In the genomic region with DNA sequence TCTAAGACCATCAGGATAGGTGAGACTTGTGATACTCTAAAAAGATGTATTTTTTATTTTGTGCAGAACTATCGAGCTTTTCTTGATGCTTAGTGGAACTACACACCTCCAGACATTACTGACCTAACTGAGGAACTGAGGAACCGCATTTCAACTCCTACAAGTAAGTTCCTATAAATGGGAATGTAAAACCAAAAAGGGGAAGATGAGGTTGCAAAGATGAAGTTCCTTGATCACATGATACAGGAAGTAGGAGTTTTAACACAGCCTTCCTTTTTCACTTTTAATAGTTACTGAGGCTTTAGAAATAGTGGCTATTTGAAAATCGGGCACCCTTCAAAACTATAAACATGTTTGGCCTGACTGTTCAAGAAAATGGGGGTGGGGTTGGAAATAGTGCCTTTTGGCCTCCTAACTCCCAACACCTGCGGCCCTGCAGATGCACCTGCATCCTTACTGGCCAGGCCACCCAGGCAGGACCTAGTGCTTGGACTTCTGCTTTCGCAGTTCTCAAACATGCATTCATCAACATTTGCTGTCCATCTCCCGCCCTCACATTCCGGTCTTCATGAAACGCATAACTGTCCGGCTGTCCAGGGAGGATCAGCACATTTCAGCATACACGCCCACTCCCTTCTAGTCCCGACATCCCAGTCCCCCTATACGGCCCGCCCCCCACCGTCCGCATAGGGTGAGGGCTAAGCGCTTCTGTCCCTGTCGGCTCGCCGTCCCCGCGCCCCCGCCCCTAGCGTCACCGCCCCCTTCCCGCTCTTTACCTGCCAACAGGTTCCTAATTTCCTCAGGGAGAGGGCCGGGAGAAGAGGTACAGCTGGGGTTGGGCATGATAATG, we compare ENCODE assay signal across 8 mouse cellular contexts. TPM values are rescaled to one million over a fixed set of nuclear protein-coding genes. Genes with fewer than 3 reads are reported as not detected.
DNase-seq lines count a peak whose midpoint lies in the region; ATAC-seq and TF ChIP-seq lines count a peak whose summit lies in the region.

No protein-coding gene starts in this region.

- DNase-seq in cerebellum, adult 2 months: no peak
- DNase-seq in cerebellum, adult 9-11 months: no peak
- peak; percentile 75 for DNase-seq in 3T3-L1 (ENCODE audit: low read depth, low spot score)
- peak; percentile 58 for DNase-seq in embryonic facial prominence, embryonic 11.5 days (ENCODE audit: low spot score)
- DNase-seq in midbrain, embryonic 11.5 days (ENCODE audit: low spot score, missing footprints): no peak
- DNase-seq in urinary bladder, postnatal 4 days (ENCODE audit: low spot score in 2 of 2): no peak
- DNase-seq in left cerebral cortex, postnatal 25 days (ENCODE audit: low spot score in 2 of 2): no peak

- H3K4me1 ChIP-seq in cerebellum, adult 2 months (ENCODE audit: control insufficient read depth, insufficient read depth, low read length): no peaks in the 10 kb centered on the region
- no peaks in the 10 kb centered on the region for H3K4me1 ChIP-seq in embryonic facial prominence, embryonic 11.5 days (ENCODE audit: control insufficient read depth, insufficient read depth, low read length)
- 0 out of 2 replicates have a peak, but pooled peaks cover 3% of the 10 kb centered on the region for H3K4me1 ChIP-seq in intestine, embryonic 15.5 days (replicated peaks)
- no peaks in the 10 kb centered on the region; the same call in 1 of the 2 replicates for H3K4me1 ChIP-seq in midbrain, embryonic 11.5 days (ENCODE audit: control insufficient read depth, insufficient read depth, low read length)

- H3K9me3 ChIP-seq in embryonic facial prominence, embryonic 11.5 days (replicated peaks; ENCODE audit: control insufficient read depth, low read length): no peaks in the 10 kb centered on the region
- no peaks in the 10 kb centered on the region for H3K9me3 ChIP-seq in intestine, embryonic 15.5 days
- no peaks in the 10 kb centered on the region for H3K9me3 ChIP-seq in midbrain, embryonic 11.5 days (ENCODE audit: control insufficient read depth, low read length)

- H3K4me3 ChIP-seq in cerebellum, adult 2 months (replicated peaks; ENCODE audit: insufficient read depth, low read depth, low read length): peak overlapping the region; percentile 69
- H3K4me3 ChIP-seq in embryonic facial prominence, embryonic 11.5 days (ENCODE audit: low read depth, low read length): peak overlapping the region; percentile 56
- peak overlapping the region; percentile 72 for H3K4me3 ChIP-seq in intestine, embryonic 15.5 days (replicated peaks)
- H3K4me3 ChIP-seq in midbrain, embryonic 11.5 days (ENCODE audit: low read depth, low read length): peak overlapping the region; percentile 55

- intact Hi-C loops in left cerebral cortex, postnatal 25 days (cut with DNase I): loop anchor here (5.0 kb wide), 1 partner anchor 139 kb away; no protein-coding TSS in a partner anchor

- H3K36me3 ChIP-seq in embryonic facial prominence, embryonic 11.5 days (replicated peaks; ENCODE audit: control insufficient read depth, insufficient read depth, low read depth, low read length): no peaks in the 10 kb centered on the region
- H3K36me3 ChIP-seq in intestine, embryonic 15.5 days: no peaks in the 10 kb centered on the region
- no peaks in the 10 kb centered on the region for H3K36me3 ChIP-seq in midbrain, embryonic 11.5 days (ENCODE audit: control insufficient read depth, insufficient read depth, low read length)

- peaks cover 1% of the 10 kb centered on the region; the same call in 1 of the 2 replicates for H3K27me3 ChIP-seq in cerebellum, adult 2 months (ENCODE audit: control insufficient read depth, insufficient read depth, low read length)
- peaks cover 33% of the 10 kb centered on the region for H3K27me3 ChIP-seq in embryonic facial prominence, embryonic 11.5 days (ENCODE audit: control insufficient read depth, insufficient read depth, low read length)
- H3K27me3 ChIP-seq in intestine, embryonic 15.5 days (replicated peaks): 0 out of 2 replicates have a peak, but pooled peaks cover 2% of the 10 kb centered on the region
- peaks cover 47% of the 10 kb centered on the region for H3K27me3 ChIP-seq in midbrain, embryonic 11.5 days (ENCODE audit: control insufficient read depth, insufficient read depth, low read length)

- WGBS in cerebellum, adult 2 months: 9% methylated on average over 26 of the region's 26 CpGs
- 9% methylated on average over 24 of the region's 26 CpGs for WGBS in embryonic facial prominence, embryonic 11.5 days
- WGBS in intestine, embryonic 15.5 days: 6% methylated on average over 26 of the region's 26 CpGs
- WGBS in midbrain, embryonic 11.5 days: 8% methylated on average over 26 of the region's 26 CpGs

- no peak for TF ChIP-seq POLR2A in cerebellum, adult 2 months (IDR thresholded peaks at IDR 0.05; ENCODE audit: borderline replicate concordance, insufficient read depth, low read length)

- peak overlapping the region; percentile 32; the same call in 1 of the 2 replicates for H3K9ac ChIP-seq in embryonic facial prominence, embryonic 11.5 days (replicated peaks; ENCODE audit: low read length)
- H3K9ac ChIP-seq in intestine, embryonic 15.5 days: peak overlapping the region; percentile 54
- peak overlapping the region; percentile 57 for H3K9ac ChIP-seq in midbrain, embryonic 11.5 days (ENCODE audit: low read length)

- no peak for TF ChIP-seq CTCF in cerebellum, adult 2 months (IDR thresholded peaks at IDR 0.05; ENCODE audit: borderline replicate concordance, insufficient read depth, low read depth, low read length)

- ATAC-seq in embryonic facial prominence, embryonic 11.5 days (replicated peaks; ENCODE audit: insufficient number of reproducible peaks, low FRiP score, low TSS enrichment, low read depth): peak; percentile 87
- ATAC-seq in intestine, embryonic 15.5 days: peak; percentile 89
- peak; percentile 85 for ATAC-seq in midbrain, embryonic 11.5 days (ENCODE audit: low FRiP score)

- no peak overlapping the region for H3K27ac ChIP-seq in cerebellum, adult 2 months (ENCODE audit: insufficient read depth, low read length)
- H3K27ac ChIP-seq in embryonic facial prominence, embryonic 11.5 days (replicated peaks; ENCODE audit: low read depth, low read length): no peak overlapping the region
- 0 out of 2 replicates have a peak overlapping the region, but pooled peaks have one; percentile 58 for H3K27ac ChIP-seq in intestine, embryonic 15.5 days
- no peak overlapping the region for H3K27ac ChIP-seq in midbrain, embryonic 11.5 days (ENCODE audit: low read depth, low read length)

- peak overlapping the region; percentile 90 for H3K4me2 ChIP-seq in embryonic facial prominence, embryonic 11.5 days (ENCODE audit: low read depth, low read length)
- peak overlapping the region; percentile 78 for H3K4me2 ChIP-seq in intestine, embryonic 15.5 days (replicated peaks)
- H3K4me2 ChIP-seq in midbrain, embryonic 11.5 days: peak overlapping the region; percentile 88

RNA-seq across cellular contexts. Expression of a gene that starts 0.6 kb away (rescaled TPM):
- 13.7 and 19.2 TPM in 2 replicates for polyA plus RNA-seq in cerebellum, adult 2 months (2012; rRNA removed)
- 10.4 and 10.5 TPM in 2 replicates for polyA plus RNA-seq in embryonic facial prominence, embryonic 11.5 days (2014; fragmentation: Nextera tagmentation; extraction: Ambion mirVana)
- polyA plus RNA-seq in intestine, embryonic 15.5 days (2015; fragmentation: Nextera tagmentation; extraction: Ambion mirVana): 37.0 and 40.3 TPM in 2 replicates
- polyA plus RNA-seq in midbrain, embryonic 11.5 days (2014; fragmentation: Nextera tagmentation; extraction: Ambion mirVana): 8.5 and 10.0 TPM in 2 replicates
- 10 to 100 TPM in 1 of 2 experiments, 1 to 10 TPM in 1; 9.1 to 10.8 TPM for total RNA-seq in left cerebral cortex, postnatal 25 days (2021)

Comparison
In these comparisons a context has a peak if more than half of its experiments do, and no peak if none do; other contexts are left out.
1. DNase-seq: peak in 3T3-L1 (single experiment) and embryonic facial prominence, embryonic 11.5 days (single experiment); none in cerebellum, adult 2 months (0 of 2), cerebellum, adult 9-11 months (single experiment), midbrain, embryonic 11.5 days (single experiment), urinary bladder, postnatal 4 days (0 of 2) and left cerebral cortex, postnatal 25 days (0 of 2).
2. Peak in every context shown above with its lines, with median percentiles within 50 percentile points of each other: H3K4me3 ChIP-seq, ATAC-seq, H3K4me2 ChIP-seq and H3K9ac ChIP-seq.